Mouse (Mus musculus): ENCODE results near the gene Gm12248. TPM values are rescaled to one million over a fixed set of nuclear protein-coding genes. Genes with fewer than 3 reads are reported as not detected.
"Not testable (repeated sequence)": the region's sequence is repeated elsewhere in the genome, so short reads cannot be mapped to it uniquely, and the experiment has no call there.

Gm12248 gene
- polyA plus RNA-seq, 1 experiment from 2014 or later, result not detected

DNA sequence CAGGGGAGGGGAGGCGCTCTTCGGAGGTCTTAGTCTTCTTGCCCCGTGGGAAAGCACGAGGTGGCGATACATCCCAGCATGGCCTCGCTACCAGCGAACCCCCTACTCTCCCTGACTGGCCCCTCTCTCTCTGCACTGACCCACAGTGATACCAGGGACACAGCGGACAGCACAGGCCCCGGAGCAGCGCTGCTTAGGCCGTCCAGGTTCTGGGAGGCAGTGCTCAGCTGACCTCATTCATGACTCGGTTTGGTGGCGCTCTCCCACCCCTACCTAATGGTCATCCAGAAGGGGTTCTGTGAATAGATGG is 10.4 kb upstream of the Gm12248 start:
- H3K4me1 ChIP-seq (ENCODE audit: insufficient read depth, low read length), result peaks cover 18% of the 10 kb centered on the region
- peak overlapping the region; percentile 96 for H3K27ac ChIP-seq (ENCODE audit: low read length)
- H3K36me3 ChIP-seq (ENCODE audit: insufficient read depth, low read length), result no peaks in the 10 kb centered on the region
- no peaks in the 10 kb centered on the region for H3K9me3 ChIP-seq (ENCODE audit: low read length)
- H3K27me3 ChIP-seq (ENCODE audit: insufficient read depth, low read length), result peaks cover 4% of the 10 kb centered on the region; the same call in 1 of the 2 replicates
- H3K9ac ChIP-seq (replicated peaks; ENCODE audit: low read length), result peak overlapping the region; percentile 78
- peak overlapping the region; percentile 57 for H3K4me2 ChIP-seq (replicated peaks; ENCODE audit: low read depth, low read length)
- WGBS, result 50% methylated on average over 13 of the region's 13 CpGs
- peak; percentile 53 for ATAC-seq (ENCODE audit: low FRiP score, low TSS enrichment)
- H3K4me3 ChIP-seq (ENCODE audit: low read length), result peak overlapping the region; percentile 95

DNA sequence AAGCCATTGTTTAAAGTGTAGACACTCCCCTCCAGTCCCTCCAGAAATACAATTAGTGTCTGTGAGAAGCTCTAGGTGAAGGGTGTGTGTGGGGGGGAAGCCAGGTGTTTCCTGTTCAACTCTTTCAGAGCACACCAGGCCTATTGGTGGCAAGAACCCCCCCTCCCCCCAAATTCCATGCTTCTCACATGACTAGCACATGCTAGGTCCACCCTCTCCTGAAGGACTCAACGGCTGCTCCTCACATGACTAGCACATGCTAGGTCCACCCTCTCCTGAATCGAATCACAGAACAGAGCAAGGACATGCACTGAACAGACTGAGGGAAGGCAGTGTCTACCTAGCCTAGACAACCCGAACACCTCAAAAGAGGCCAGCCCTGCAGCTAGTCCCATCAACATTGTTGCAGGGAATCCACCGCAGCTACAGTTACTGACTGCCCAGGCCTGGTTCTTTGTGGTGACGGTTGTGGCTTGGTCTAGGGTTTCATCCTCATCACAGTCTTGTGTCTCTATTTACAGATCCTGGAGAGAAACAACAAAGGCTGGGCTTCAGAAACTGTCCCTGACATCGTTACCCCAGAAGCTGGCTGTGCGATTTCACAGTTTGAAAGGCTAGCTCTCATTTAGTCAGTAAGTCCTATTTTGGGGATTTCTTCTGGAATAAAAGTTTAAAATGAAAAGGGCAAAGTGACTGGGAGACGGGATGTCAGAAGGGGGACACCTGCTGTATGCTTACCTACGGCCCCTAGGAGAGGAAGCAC is 9.8 kb upstream of the Gm12248 start:
- H3K36me3 ChIP-seq (ENCODE audit: insufficient read depth, low read length), result no peaks in the 10 kb centered on the region
- H3K4me1 ChIP-seq (ENCODE audit: insufficient read depth, low read length), result peaks cover 18% of the 10 kb centered on the region
- peaks cover 4% of the 10 kb centered on the region; the same call in 1 of the 2 replicates for H3K27me3 ChIP-seq (ENCODE audit: insufficient read depth, low read length)
- peak overlapping the region; percentile 78 for H3K9ac ChIP-seq (replicated peaks; ENCODE audit: low read length)
- 0 out of 2 replicates have a peak, but pooled peaks have one; percentile 13 for ATAC-seq (ENCODE audit: low FRiP score, low TSS enrichment)
- peak overlapping the region; percentile 96 for H3K27ac ChIP-seq (ENCODE audit: low read length)
- H3K4me2 ChIP-seq (replicated peaks; ENCODE audit: low read depth, low read length), result peak overlapping the region; percentile 57
- no peaks in the 10 kb centered on the region for H3K9me3 ChIP-seq (ENCODE audit: low read length)
- peak overlapping the region; percentile 95; the same call in 1 of the 2 replicates for H3K4me3 ChIP-seq (ENCODE audit: low read length)
- WGBS, result 83% methylated on average over 9 of the region's 9 CpGs

- Histone ChIP-seq H3K4me2 (replicated peaks; ENCODE audit: low read depth, low read length) (no peak overlapping the region), H3K27me3 (ENCODE audit: insufficient read depth, low read length) (peaks cover 4% of the 10 kb centered on the region; the same call in 1 of the 2 replicates), H3K27ac (ENCODE audit: low read length) (no peak overlapping the region), H3K36me3 (ENCODE audit: insufficient read depth, low read length) (no peaks in the 10 kb centered on the region), H3K9me3 (ENCODE audit: low read length) (no peaks in the 10 kb centered on the region), H3K9ac (replicated peaks; ENCODE audit: low read length) (no peak overlapping the region), H3K4me1 (ENCODE audit: insufficient read depth, low read length) (peaks cover 17% of the 10 kb centered on the region), H3K4me3 (ENCODE audit: low read length) (no peak overlapping the region)
- ATAC-seq (ENCODE audit: low FRiP score, low TSS enrichment), result no peak
- WGBS, result 77% methylated on average over 3 of the region's 3 CpGs
Observed at GRCm38 (mm10) chr11:58102146-58102545, 9.2 kb upstream of the Gm12248 start.

GRCm38 (mm10) chr11:58101194-58101720 is 8.3 kb upstream of the Gm12248 start:
- ATAC-seq (ENCODE audit: low FRiP score, low TSS enrichment), result no peak
- H3K36me3 ChIP-seq (ENCODE audit: insufficient read depth, low read length), result no peaks in the 10 kb centered on the region

GRCm38 (mm10) chr11:58100006-58100405 is 7.1 kb upstream of the Gm12248 start:
- Histone ChIP-seq H3K36me3 (ENCODE audit: insufficient read depth, low read length) (no peaks in the 10 kb centered on the region), H3K4me3 (ENCODE audit: low read length) (no peak overlapping the region), H3K4me2 (replicated peaks; ENCODE audit: low read depth, low read length) (no peak overlapping the region), H3K27ac (ENCODE audit: low read length) (no peak overlapping the region), H3K4me1 (ENCODE audit: insufficient read depth, low read length) (peaks cover 13% of the 10 kb centered on the region), H3K9ac (replicated peaks; ENCODE audit: low read length) (no peak overlapping the region), H3K9me3 (ENCODE audit: low read length) (no peaks in the 10 kb centered on the region), H3K27me3 (ENCODE audit: insufficient read depth, low read length) (peaks cover 4% of the 10 kb centered on the region; the same call in 1 of the 2 replicates)
- no peak for ATAC-seq (ENCODE audit: low FRiP score, low TSS enrichment)
- WGBS, result 90% methylated on average over 2 of the region's 2 CpGs

More at GRCm38 (mm10) chr11:58101194-58101720, 8.3 kb upstream of the Gm12248 start:
- Histone ChIP-seq H3K4me1 (ENCODE audit: insufficient read depth, low read length) (peaks cover 15% of the 10 kb centered on the region), H3K9me3 (ENCODE audit: low read length) (no peaks in the 10 kb centered on the region), H3K4me3 (ENCODE audit: low read length) (no peak overlapping the region), H3K27ac (ENCODE audit: low read length) (no peak overlapping the region), H3K9ac (replicated peaks; ENCODE audit: low read length) (no peak overlapping the region), H3K27me3 (ENCODE audit: insufficient read depth, low read length) (peaks cover 4% of the 10 kb centered on the region; the same call in 1 of the 2 replicates), H3K4me2 (replicated peaks; ENCODE audit: low read depth, low read length) (no peak overlapping the region)
- WGBS, result 81% methylated on average over 4 of the region's 4 CpGs

GRCm38 (mm10) chr11:58098366-58098720 is 5.4 kb upstream of the Gm12248 start:
- H3K9me3 ChIP-seq (ENCODE audit: low read length); H3K36me3 ChIP-seq (ENCODE audit: insufficient read depth, low read length); ATAC-seq (ENCODE audit: low FRiP score, low TSS enrichment); H3K9ac ChIP-seq (replicated peaks; ENCODE audit: low read length); H3K27me3 ChIP-seq (ENCODE audit: insufficient read depth, low read length); H3K27ac ChIP-seq (ENCODE audit: low read length); H3K4me1 ChIP-seq (ENCODE audit: insufficient read depth, low read length): not testable (repeated sequence)
- Histone ChIP-seq H3K4me2 (replicated peaks; ENCODE audit: low read depth, low read length) (peak overlapping the region; percentile 79), H3K4me3 (ENCODE audit: low read length) (peak overlapping the region; percentile 46; the same call in 1 of the 2 replicates)
- WGBS, result 65% methylated on average over 5 of the region's 5 CpGs

GRCm38 (mm10) chr11:58097621-58098365 is 4.9 kb upstream of the Gm12248 start:
- H3K9ac ChIP-seq (replicated peaks; ENCODE audit: low read length), result peak overlapping the region; percentile 61

GRCm38 (mm10) chr11:58096821-58097620 is 4.1 kb upstream of the Gm12248 start:
- Histone ChIP-seq H3K4me3 (ENCODE audit: low read length) (peak overlapping the region; percentile 46), H3K4me2 (replicated peaks; ENCODE audit: low read depth, low read length) (peak overlapping the region; percentile 79), H3K27ac (ENCODE audit: low read length) (no peak overlapping the region), H3K36me3 (ENCODE audit: insufficient read depth, low read length) (no peaks in the 10 kb centered on the region), H3K27me3 (ENCODE audit: insufficient read depth, low read length) (peaks cover 4% of the 10 kb centered on the region; the same call in 1 of the 2 replicates), H3K9me3 (ENCODE audit: low read length) (no peaks in the 10 kb centered on the region), H3K9ac (replicated peaks; ENCODE audit: low read length) (no peak overlapping the region), H3K4me1 (ENCODE audit: insufficient read depth, low read length) (peaks cover 15% of the 10 kb centered on the region)
- 0 out of 2 replicates have a peak, but pooled peaks have one; percentile 33 for ATAC-seq (ENCODE audit: low FRiP score, low TSS enrichment)
- 56% methylated on average over 20 of the region's 20 CpGs for WGBS

More at GRCm38 (mm10) chr11:58097621-58098365, 4.9 kb upstream of the Gm12248 start:
- Histone ChIP-seq H3K27me3 (ENCODE audit: insufficient read depth, low read length) (peaks cover 4% of the 10 kb centered on the region; the same call in 1 of the 2 replicates), H3K4me1 (ENCODE audit: insufficient read depth, low read length) (peaks cover 7% of the 10 kb centered on the region), H3K27ac (ENCODE audit: low read length) (no peak overlapping the region), H3K9me3 (ENCODE audit: low read length) (no peaks in the 10 kb centered on the region), H3K36me3 (ENCODE audit: insufficient read depth, low read length) (no peaks in the 10 kb centered on the region), H3K4me3 (ENCODE audit: low read length) (peak overlapping the region; percentile 46), H3K4me2 (replicated peaks; ENCODE audit: low read depth, low read length) (peak overlapping the region; percentile 79)
- peak; percentile 60 for ATAC-seq (ENCODE audit: low FRiP score, low TSS enrichment)
- 2% methylated on average over 30 of the region's 38 CpGs for WGBS

DNA sequence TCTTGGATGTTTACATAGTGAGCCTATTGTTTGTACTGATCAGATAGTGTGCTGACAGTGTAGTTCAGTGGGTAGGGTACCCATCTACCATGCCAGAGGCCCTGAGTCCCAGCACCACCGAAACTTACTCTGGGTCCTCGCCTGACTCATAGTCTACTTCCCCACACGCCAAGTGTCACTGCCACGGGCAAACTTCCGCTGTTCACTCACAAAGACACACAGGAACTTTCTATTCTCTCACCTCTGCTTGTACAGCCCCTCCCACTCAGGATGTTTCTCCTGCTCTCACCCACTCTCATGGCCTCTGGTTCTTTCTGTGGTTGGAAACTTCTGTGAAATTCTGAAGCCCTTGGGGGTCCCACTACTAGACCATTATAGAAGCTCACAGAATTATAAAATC is 3.2 kb upstream of the Gm12248 start:
- Histone ChIP-seq H3K4me1 (ENCODE audit: insufficient read depth, low read length) (peaks cover 15% of the 10 kb centered on the region), H3K36me3 (ENCODE audit: insufficient read depth, low read length) (no peaks in the 10 kb centered on the region), H3K27me3 (ENCODE audit: insufficient read depth, low read length) (peaks cover 4% of the 10 kb centered on the region; the same call in 1 of the 2 replicates), H3K9me3 (ENCODE audit: low read length) (no peaks in the 10 kb centered on the region), H3K4me2 (replicated peaks; ENCODE audit: low read depth, low read length) (no peak overlapping the region), H3K4me3 (ENCODE audit: low read length) (no peak overlapping the region), H3K9ac (replicated peaks; ENCODE audit: low read length) (no peak overlapping the region), H3K27ac (ENCODE audit: low read length) (no peak overlapping the region)
- WGBS, result 75% methylated on average over 5 of the region's 5 CpGs
- ATAC-seq (ENCODE audit: low FRiP score, low TSS enrichment), result no peak

Measured in kidney, embryonic 16.5 days (tissue).